Mouse (Mus musculus): ENCODE data around the gene Sel1l3. TPM values are rescaled to one million over a fixed set of nuclear protein-coding genes. Genes with fewer than 3 reads are reported as not detected.
A peak's percentile ranks its signal among the peaks of the same experiment; 100 is the strongest.

The Sel1l3 gene
- polyA plus RNA-seq, 1 experiment from 2014 or later: 7.7 TPM

GRCm38 (mm10) chr5:53112942-53113341, 100.8 kb downstream of the Sel1l3 start:
- DNase-seq: no peak
- no peaks in the 10 kb centered on the region for H3K36me3 ChIP-seq (ENCODE audit: control insufficient read depth, insufficient read depth, low read length)
- H3K9ac ChIP-seq (replicated peaks; ENCODE audit: low read length): no peak overlapping the region
- 95% methylated on average over 5 of the region's 5 CpGs for WGBS
- H3K27ac ChIP-seq (replicated peaks; ENCODE audit: low read depth, low read length): no peak overlapping the region
- H3K4me1 ChIP-seq (ENCODE audit: control insufficient read depth, insufficient read depth, low read length): peaks cover 5% of the 10 kb centered on the region
- no peaks in the 10 kb centered on the region for H3K27me3 ChIP-seq (ENCODE audit: control insufficient read depth, insufficient read depth, low read length)
- no peak for ATAC-seq (ENCODE audit: low FRiP score, low TSS enrichment)
- no peak overlapping the region for H3K4me2 ChIP-seq (ENCODE audit: low read length)
- H3K4me3 ChIP-seq (replicated peaks; ENCODE audit: low read depth, low read length): no peak overlapping the region
- H3K9me3 ChIP-seq (ENCODE audit: control insufficient read depth, low read length): no peaks in the 10 kb centered on the region

GRCm38 (mm10) chr5:53111036-53111435, 102.7 kb downstream of the Sel1l3 start:
- peaks cover 5% of the 10 kb centered on the region for H3K4me1 ChIP-seq (ENCODE audit: control insufficient read depth, insufficient read depth, low read length)
- H3K4me3 ChIP-seq (replicated peaks; ENCODE audit: low read depth, low read length): no peak overlapping the region
- no peaks in the 10 kb centered on the region for H3K36me3 ChIP-seq (ENCODE audit: control insufficient read depth, insufficient read depth, low read length)
- DNase-seq (no peak), ATAC-seq (ENCODE audit: low FRiP score, low TSS enrichment) (no peak)
- H3K9me3 ChIP-seq (ENCODE audit: control insufficient read depth, low read length): no peaks in the 10 kb centered on the region
- H3K27ac ChIP-seq (replicated peaks; ENCODE audit: low read depth, low read length): no peak overlapping the region
- H3K4me2 ChIP-seq (ENCODE audit: low read length): no peak overlapping the region
- H3K27me3 ChIP-seq (ENCODE audit: control insufficient read depth, insufficient read depth, low read length): no peaks in the 10 kb centered on the region
- no peak overlapping the region for H3K9ac ChIP-seq (replicated peaks; ENCODE audit: low read length)
- WGBS: 59% methylated on average over 5 of the region's 5 CpGs

- Histone ChIP-seq H3K9me3 (ENCODE audit: control insufficient read depth, low read length) (no peaks in the 10 kb centered on the region), H3K4me1 (ENCODE audit: control insufficient read depth, insufficient read depth, low read length) (peaks cover 5% of the 10 kb centered on the region), H3K27ac (replicated peaks; ENCODE audit: low read depth, low read length) (no peak overlapping the region), H3K4me2 (ENCODE audit: low read length) (no peak overlapping the region), H3K27me3 (ENCODE audit: control insufficient read depth, insufficient read depth, low read length) (no peaks in the 10 kb centered on the region), H3K9ac (replicated peaks; ENCODE audit: low read length) (no peak overlapping the region), H3K4me3 (replicated peaks; ENCODE audit: low read depth, low read length) (no peak overlapping the region), H3K36me3 (ENCODE audit: control insufficient read depth, insufficient read depth, low read length) (no peaks in the 10 kb centered on the region)
- 66% methylated on average over 4 of the region's 4 CpGs for WGBS
- ATAC-seq (ENCODE audit: low FRiP score, low TSS enrichment) (no peak), DNase-seq (no peak)
These were observed 103.5 kb downstream of the Sel1l3 start for GRCm38 (mm10) chr5:53110225-53110624.

- Histone ChIP-seq H3K9ac (replicated peaks; ENCODE audit: low read length) (no peak overlapping the region), H3K36me3 (ENCODE audit: control insufficient read depth, insufficient read depth, low read length) (no peaks in the 10 kb centered on the region), H3K27me3 (ENCODE audit: control insufficient read depth, insufficient read depth, low read length) (no peaks in the 10 kb centered on the region), H3K4me1 (ENCODE audit: control insufficient read depth, insufficient read depth, low read length) (peaks cover 3% of the 10 kb centered on the region), H3K27ac (replicated peaks; ENCODE audit: low read depth, low read length) (no peak overlapping the region), H3K4me2 (ENCODE audit: low read length) (no peak overlapping the region), H3K4me3 (replicated peaks; ENCODE audit: low read depth, low read length) (no peak overlapping the region), H3K9me3 (ENCODE audit: control insufficient read depth, low read length) (no peaks in the 10 kb centered on the region)
- DNase-seq (no peak), ATAC-seq (ENCODE audit: low FRiP score, low TSS enrichment) (no peak)
- WGBS: 93% methylated on average over 1 of the region's 1 CpGs
These were observed 105.1 kb downstream of the Sel1l3 start for GRCm38 (mm10) chr5:53108668-53109067.

GRCm38 (mm10) chr5:53108026-53108425, 105.7 kb downstream of the Sel1l3 start:
- DNase-seq (no peak), ATAC-seq (ENCODE audit: low FRiP score, low TSS enrichment) (no peak)
- no peaks in the 10 kb centered on the region for H3K36me3 ChIP-seq (ENCODE audit: control insufficient read depth, insufficient read depth, low read length)
- no peak overlapping the region for H3K9ac ChIP-seq (replicated peaks; ENCODE audit: low read length)
- peaks cover 3% of the 10 kb centered on the region for H3K4me1 ChIP-seq (ENCODE audit: control insufficient read depth, insufficient read depth, low read length)
- 89% methylated on average over 9 of the region's 9 CpGs for WGBS
- H3K27ac ChIP-seq (replicated peaks; ENCODE audit: low read depth, low read length): no peak overlapping the region
- H3K27me3 ChIP-seq (ENCODE audit: control insufficient read depth, insufficient read depth, low read length): no peaks in the 10 kb centered on the region
- no peak overlapping the region for H3K4me3 ChIP-seq (replicated peaks; ENCODE audit: low read depth, low read length)
- no peak overlapping the region for H3K4me2 ChIP-seq (ENCODE audit: low read length)
- no peaks in the 10 kb centered on the region for H3K9me3 ChIP-seq (ENCODE audit: control insufficient read depth, low read length)

- no peaks in the 10 kb centered on the region for H3K9me3 ChIP-seq (ENCODE audit: control insufficient read depth, low read length)
- H3K27me3 ChIP-seq (ENCODE audit: control insufficient read depth, insufficient read depth, low read length): no peaks in the 10 kb centered on the region
- no peak overlapping the region for H3K9ac ChIP-seq (replicated peaks; ENCODE audit: low read length)
- peaks cover 3% of the 10 kb centered on the region for H3K4me1 ChIP-seq (ENCODE audit: control insufficient read depth, insufficient read depth, low read length)
- no peaks in the 10 kb centered on the region for H3K36me3 ChIP-seq (ENCODE audit: control insufficient read depth, insufficient read depth, low read length)
- H3K4me2 ChIP-seq (ENCODE audit: low read length): no peak overlapping the region
- ATAC-seq (ENCODE audit: low FRiP score, low TSS enrichment): no peak
- no peak for DNase-seq
- WGBS: 65% methylated on average over 4 of the region's 4 CpGs
- H3K27ac ChIP-seq (replicated peaks; ENCODE audit: low read depth, low read length): no peak overlapping the region
- no peak overlapping the region for H3K4me3 ChIP-seq (replicated peaks; ENCODE audit: low read depth, low read length)
These were observed 107.0 kb downstream of the Sel1l3 start for GRCm38 (mm10) chr5:53106731-53107130.

- Histone ChIP-seq H3K9me3 (ENCODE audit: control insufficient read depth, low read length) (no peaks in the 10 kb centered on the region), H3K36me3 (ENCODE audit: control insufficient read depth, insufficient read depth, low read length) (no peaks in the 10 kb centered on the region), H3K9ac (replicated peaks; ENCODE audit: low read length) (no peak overlapping the region), H3K4me1 (ENCODE audit: control insufficient read depth, insufficient read depth, low read length) (peaks cover 1% of the 10 kb centered on the region), H3K27ac (replicated peaks; ENCODE audit: low read depth, low read length) (no peak overlapping the region), H3K27me3 (ENCODE audit: control insufficient read depth, insufficient read depth, low read length) (no peaks in the 10 kb centered on the region), H3K4me2 (ENCODE audit: low read length) (no peak overlapping the region), H3K4me3 (replicated peaks; ENCODE audit: low read depth, low read length) (no peak overlapping the region)
- ATAC-seq (ENCODE audit: low FRiP score, low TSS enrichment): no peak
- DNase-seq: no peak
- 83% methylated on average over 4 of the region's 4 CpGs for WGBS
These were observed 107.6 kb downstream of the Sel1l3 start for GRCm38 (mm10) chr5:53106125-53106524.

GRCm38 (mm10) chr5:53105716-53106115, 108.0 kb downstream of the Sel1l3 start:
- ATAC-seq (ENCODE audit: low FRiP score, low TSS enrichment) (no peak), DNase-seq (peak; percentile 27)
- Histone ChIP-seq H3K9me3 (ENCODE audit: control insufficient read depth, low read length) (no peaks in the 10 kb centered on the region), H3K9ac (replicated peaks; ENCODE audit: low read length) (no peak overlapping the region), H3K36me3 (ENCODE audit: control insufficient read depth, insufficient read depth, low read length) (no peaks in the 10 kb centered on the region), H3K27ac (replicated peaks; ENCODE audit: low read depth, low read length) (no peak overlapping the region), H3K4me2 (ENCODE audit: low read length) (no peak overlapping the region), H3K4me1 (ENCODE audit: control insufficient read depth, insufficient read depth, low read length) (no peaks in the 10 kb centered on the region; the same call in 1 of the 2 replicates), H3K4me3 (replicated peaks; ENCODE audit: low read depth, low read length) (no peak overlapping the region), H3K27me3 (ENCODE audit: control insufficient read depth, insufficient read depth, low read length) (no peaks in the 10 kb centered on the region)
- WGBS: 75% methylated on average over 8 of the region's 8 CpGs

- H3K4me3 ChIP-seq (replicated peaks; ENCODE audit: low read depth, low read length): no peak overlapping the region
- no peaks in the 10 kb centered on the region for H3K27me3 ChIP-seq (ENCODE audit: control insufficient read depth, insufficient read depth, low read length)
- H3K9me3 ChIP-seq (ENCODE audit: control insufficient read depth, low read length): no peaks in the 10 kb centered on the region
- no peak overlapping the region for H3K9ac ChIP-seq (replicated peaks; ENCODE audit: low read length)
- no peak overlapping the region for H3K4me2 ChIP-seq (ENCODE audit: low read length)
- no peak for ATAC-seq (ENCODE audit: low FRiP score, low TSS enrichment)
- H3K4me1 ChIP-seq (ENCODE audit: control insufficient read depth, insufficient read depth, low read length): no peaks in the 10 kb centered on the region
- no peaks in the 10 kb centered on the region for H3K36me3 ChIP-seq (ENCODE audit: control insufficient read depth, insufficient read depth, low read length)
- H3K27ac ChIP-seq (replicated peaks; ENCODE audit: low read depth, low read length): no peak overlapping the region
- whole genome bisulfite sequencing: 66% methylated on average over 13 of the region's 13 CpGs
- DNase-seq: no peak
These were observed 109.4 kb downstream of the Sel1l3 start for GRCm38 (mm10) chr5:53104177-53104855.
